Mouse (Mus musculus) kidney, adult 2 months (tissue): ENCODE results near the gene Zfp882.

Experiments
- CTCF ChIP-seq: fragments of 200-500 bp; conservative IDR thresholded peaks from 2 replicates; pipeline ENCODE4 v1.5.1; 2011; ENCODE audit warnings: low read depth, mild to moderate bottlenecking, control low read depth, low read length, moderate library complexity, mixed read lengths; ENCODE audit not compliant: insufficient read depth, insufficient read length
- POLR2A ChIP-seq: fragments of 200-500 bp; IDR thresholded peaks from one replicate; pipeline ENCODE4 v1.6.1; 2011; ENCODE audit warnings: low read depth, low read length, control low read depth

DNA sequence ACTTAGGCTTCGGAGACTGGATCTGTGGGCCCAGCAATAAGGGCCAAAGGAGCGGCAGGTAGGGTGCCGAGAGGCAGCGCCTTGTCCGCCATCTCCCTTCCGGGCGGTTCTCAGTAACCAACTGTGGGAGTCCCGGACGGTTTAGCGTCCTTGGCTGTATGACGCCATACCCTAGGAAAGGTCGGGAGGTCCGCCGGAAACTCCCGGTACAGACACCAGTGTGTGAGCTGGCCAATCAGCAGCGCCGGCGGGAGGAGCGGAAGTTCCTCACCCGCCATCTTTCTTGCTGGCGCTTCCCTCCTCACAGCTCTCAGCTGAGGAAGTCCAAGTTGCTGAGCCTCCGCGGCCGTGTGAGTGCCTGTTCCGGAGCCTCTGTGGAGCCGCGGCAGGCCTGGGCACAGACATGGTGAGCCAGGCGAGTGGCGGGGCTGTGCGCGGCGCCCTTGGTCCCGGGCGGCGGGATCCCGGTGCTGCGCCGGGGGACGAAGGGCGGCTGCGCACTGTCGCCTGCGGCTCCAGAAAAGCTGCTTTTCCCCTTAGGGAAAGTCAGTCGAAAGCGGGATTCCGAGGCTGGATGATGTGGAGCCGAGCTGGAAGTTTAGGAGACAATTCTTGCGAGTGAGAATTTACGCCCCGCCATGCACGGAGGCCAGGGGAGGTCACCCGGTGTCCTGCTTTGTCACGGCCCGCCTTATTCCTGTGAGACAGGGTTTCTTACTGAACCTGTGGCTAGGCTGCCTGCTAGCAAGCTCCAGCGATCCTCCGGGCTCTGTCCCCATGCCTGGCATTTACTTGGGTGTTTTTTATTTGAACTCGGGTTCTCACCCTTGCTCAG is 14.4 kb downstream of the Zfp882 start:
- TF ChIP-seq CTCF (no peak), POLR2A (peak; percentile 81)
